Mouse (Mus musculus) C2C12 (cell line): ENCODE measurements around the gene Sycp3.

Experiments
- CEBPB ChIP-seq: IDR thresholded peaks from one replicate; pipeline ENCODE4 v1.6.1; 2011; ENCODE audit warnings: low read depth, mild to moderate bottlenecking, control low read depth, moderate library complexity
- CTCF ChIP-seq: IDR thresholded peaks from one replicate; pipeline ENCODE4 v1.5.1; 2011; ENCODE audit not compliant: control insufficient read depth, insufficient read depth, insufficient read length
- FOSL1 ChIP-seq: IDR thresholded peaks from one replicate; pipeline ENCODE4 v1.8.0; 2011; ENCODE audit warnings: mild to moderate bottlenecking, low read length; ENCODE audit not compliant: poor library complexity, insufficient read depth, severe bottlenecking
- MAX ChIP-seq: IDR thresholded peaks from one replicate; pipeline ENCODE4 v1.6.1; 2011; ENCODE audit warnings: mild to moderate bottlenecking, control low read depth
- MYOG ChIP-seq: IDR thresholded peaks from one replicate; pipeline ENCODE4 v1.6.1; 2011; ENCODE audit not compliant: control insufficient read depth, insufficient read length; ENCODE audit errors: extremely low read depth
- USF1 ChIP-seq: IDR thresholded peaks from one replicate; pipeline ENCODE4 v1.6.1; 2011; ENCODE audit warnings: low read depth, mild to moderate bottlenecking, control low read depth, moderate library complexity

DNA sequence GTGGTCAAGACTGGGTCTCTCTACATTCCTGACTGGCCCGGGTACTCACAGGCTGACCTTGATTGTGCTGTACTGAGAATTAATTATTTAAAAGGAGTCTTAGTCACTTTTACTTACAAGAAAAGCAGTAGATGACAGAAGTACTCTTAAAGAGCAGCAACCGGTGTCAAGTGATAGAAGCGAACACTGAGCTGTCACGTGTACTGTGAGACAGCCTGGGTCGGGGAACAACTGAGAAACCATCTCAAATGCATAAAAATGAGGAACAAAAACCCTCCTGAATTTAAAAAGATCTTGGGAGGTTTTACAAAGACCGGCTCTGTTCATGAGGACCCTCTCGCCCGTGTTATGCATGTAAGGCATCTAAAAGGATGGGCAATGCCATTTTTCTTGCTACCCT lies 33.3 kb downstream of the Sycp3 start:
- TF ChIP-seq USF1: no peak
- no peak for TF ChIP-seq CTCF
- no peak for TF ChIP-seq MAX
- no peak for TF ChIP-seq FOSL1
- TF ChIP-seq MYOG: no peak
- no peak for TF ChIP-seq CEBPB
